Mouse (Mus musculus) left cerebral cortex, postnatal 25 days (tissue): ENCODE data around the gene Fgf23. TPM values are rescaled to one million over a fixed set of nuclear protein-coding genes. Genes with fewer than 3 reads are reported as not detected.
A peak's percentile ranks its signal among the peaks of the same experiment; 100 is the strongest.

ENCODE experiments used
- DNase-seq, 2 experiments: peaks; one replicate each; pipeline ENCODE4 v3.0.0; 2022; ENCODE audit warnings: low spot score in 2 of 2, mixed read lengths in 1 of 2
- intact Hi-C: fragments of 180-260 bp; cut with DNase I; formaldehyde crosslinking; loops from one replicate; pipeline ENCODE4 v1.15.1; 2025
- total RNA-seq, 2 experiments: library from RNA; stranded (reverse); gene quantifications; 2 replicates each; pipeline ENCODE4 v1.2.3; 2021

The Fgf23 gene
- total RNA-seq, 2 experiments from 2014 or later = 0.32 to 0.71 TPM

- no peak for DNase-seq
- intact Hi-C loops = no loop called here
These were observed 35.8 kb downstream of the Fgf23 start for GRCm38 (mm10) chr6:127108368-127109060.

GRCm38 (mm10) chr6:127109402-127109930 is 36.8 kb downstream of the Fgf23 start, which contains the start of gene Tigar:
Tigar (minus strand) TSS chr6:127109557.
- DNase-seq = peak; percentile 92 to 97
- intact Hi-C loops = no loop called here

GRCm38 (mm10) chr6:127114753-127115456 is 42.2 kb downstream of the Fgf23 start:
- no peak for DNase-seq
- intact Hi-C loops = no loop called here

GRCm38 (mm10) chr6:127122221-127122806 is 49.6 kb downstream of the Fgf23 start:
- no peak for DNase-seq
- intact Hi-C loops = no loop called here

GRCm38 (mm10) chr6:127122996-127123395 is 50.3 kb downstream of the Fgf23 start:
- intact Hi-C loops = no loop called here
- DNase-seq = no peak

- no peak for DNase-seq
These were observed 50.8 kb downstream of the Fgf23 start for GRCm38 (mm10) chr6:127123506-127123905.

GRCm38 (mm10) chr6:127129659-127130058 is 57.0 kb downstream of the Fgf23 start:
- no peak for DNase-seq
- intact Hi-C loops = no loop called here

More at GRCm38 (mm10) chr6:127123506-127123905, 50.8 kb downstream of the Fgf23 start:
- intact Hi-C loops = no loop called here

GRCm38 (mm10) chr6:127130377-127130776 is 57.7 kb downstream of the Fgf23 start:
- DNase-seq = no peak
- intact Hi-C loops = no loop called here

Other genes starting within 250 kb of the Fgf23 start
- 100 to 1,000 TPM; 151 to 158 TPM for gene Ndufa9, start 223.8 kb upstream of the Fgf23 start, total RNA-seq
- under 1 TPM in 1 of 2 experiments, not detected in 1; 0.21 TPM for gene Akap3, start 219.8 kb upstream of the Fgf23 start, total RNA-seq
- gene Dyrk4, start 151.1 kb upstream of the Fgf23 start, total RNA-seq = under 1 TPM; 0.43 to 0.48 TPM
- gene Rad51ap1, start 133.3 kb upstream of the Fgf23 start, total RNA-seq = 1 to 10 TPM; 2.5 to 3.1 TPM
- 10 to 100 TPM; 42.8 to 44.5 TPM for gene D6Wsu163e, start 132.9 kb upstream of the Fgf23 start, total RNA-seq
- gene Fgf6, start 57.3 kb upstream of the Fgf23 start, total RNA-seq = not detected
- gene Tigar, start 36.7 kb downstream of the Fgf23 start, total RNA-seq = 10 to 100 TPM; 23.6 to 25.9 TPM
- gene Ccnd2, start 79.3 kb downstream of the Fgf23 start, total RNA-seq = 10 to 100 TPM; 97.7 to 97.9 TPM